Mouse (Mus musculus) naive thymus-derived CD4-positive, alpha-beta T cell, adult 2 months (primary cell): Measurements from ENCODE around the gene Chst1.

Source experiments
- DNase-seq: peaks from one replicate; pipeline ENCODE4 v3.0.0-alpha.2; 2011; ENCODE audit warnings: low read depth

Chst1 gene

GRCm38 (mm10) chr2:92599487-92600347, at the start of gene Chst1:
Gene Chst1 (plus strand): TSS chr2:92599707.
- no peak for DNase-seq

- DNase-seq = no peak
Observed at GRCm38 (mm10) chr2:92550051-92550450, 49.5 kb upstream of the Chst1 start.

GRCm38 (mm10) chr2:92554536-92554935, 45.0 kb upstream of the Chst1 start:
- no peak for DNase-seq

- DNase-seq = no peak
Observed at GRCm38 (mm10) chr2:92562930-92563329, 36.6 kb upstream of the Chst1 start.

- DNase-seq = no peak
Observed at GRCm38 (mm10) chr2:92570623-92571022, 28.9 kb upstream of the Chst1 start.

GRCm38 (mm10) chr2:92577824-92578223, 21.7 kb upstream of the Chst1 start:
- DNase-seq = no peak

- DNase-seq = no peak
Observed at GRCm38 (mm10) chr2:92581302-92581701, 18.2 kb upstream of the Chst1 start.

- no peak for DNase-seq
Observed at GRCm38 (mm10) chr2:92582596-92582995, 16.9 kb upstream of the Chst1 start.

- DNase-seq = no peak
Observed at GRCm38 (mm10) chr2:92587806-92588205, 11.7 kb upstream of the Chst1 start.

- no peak for DNase-seq
Observed at GRCm38 (mm10) chr2:92594929-92595730, 4.4 kb upstream of the Chst1 start.

- DNase-seq = no peak
Observed at GRCm38 (mm10) chr2:92597291-92597690, 2.2 kb upstream of the Chst1 start.

- no peak for DNase-seq
Observed at GRCm38 (mm10) chr2:92598941-92599486, 493 bp upstream of the Chst1 start.

GRCm38 (mm10) chr2:92600348-92600670, 802 bp downstream of the Chst1 start:
- no peak for DNase-seq

GRCm38 (mm10) chr2:92601246-92601645, 1.7 kb downstream of the Chst1 start:
- no peak for DNase-seq

- no peak for DNase-seq
Observed at GRCm38 (mm10) chr2:92602073-92602472, 2.6 kb downstream of the Chst1 start.

- DNase-seq = no peak
Observed at GRCm38 (mm10) chr2:92603591-92603990, 4.1 kb downstream of the Chst1 start.

- DNase-seq = no peak
Observed at GRCm38 (mm10) chr2:92604565-92604964, 5.1 kb downstream of the Chst1 start.

GRCm38 (mm10) chr2:92605995-92606394, 6.5 kb downstream of the Chst1 start:
- DNase-seq = no peak

GRCm38 (mm10) chr2:92607153-92607552, 7.6 kb downstream of the Chst1 start:
- no peak for DNase-seq

- no peak for DNase-seq
Observed at GRCm38 (mm10) chr2:92607592-92607991, 8.1 kb downstream of the Chst1 start.

- DNase-seq = no peak
Observed at GRCm38 (mm10) chr2:92608013-92608619, 8.6 kb downstream of the Chst1 start.

- peak; percentile 68 for DNase-seq
Observed at GRCm38 (mm10) chr2:92608810-92609581, 9.5 kb downstream of the Chst1 start.
